Mouse (Mus musculus) monocyte, adult 5-6 weeks (primary cell): Measurements from ENCODE around the gene Decr2. TPM values are rescaled to one million over a fixed set of nuclear protein-coding genes. Genes with fewer than 3 reads are reported as not detected.

Source experiments
- ATAC-seq: fragments of 153-309, 156-312 bp; replicated peaks from 2 replicates; pipeline ENCODE4 v1.8.0; 2017; ENCODE audit warnings: mild to moderate bottlenecking; ENCODE audit not compliant: low TSS enrichment, insufficient number of reproducible peaks, severe bottlenecking, poor library complexity, low FRiP score
- total RNA-seq: library from RNA; stranded (forward); fragments of 200-1000, 200-491, 200-594 nt; gene quantifications from 3 replicates; pipeline ENCODE4 v1.2.3, GENCODE M21; 2017

Decr2 gene
- total RNA-seq, 1 experiment from 2014 or later: 7.7 TPM

- ATAC-seq: peak; percentile 75
Observed at GRCm38 (mm10) chr17:26068831-26069739, 21.1 kb downstream of the Decr2 start, which contains the start of gene Rab11fip3. Gene Rab11fip3, minus strand, starts transcription at chr17:26069555.

GRCm38 (mm10) chr17:26068024-26068830, 21.9 kb downstream of the Decr2 start:
- ATAC-seq: no peak

GRCm38 (mm10) chr17:26066488-26067020, 23.6 kb downstream of the Decr2 start:
- no peak for ATAC-seq

- ATAC-seq: no peak
Observed at GRCm38 (mm10) chr17:26064916-26065315, 25.2 kb downstream of the Decr2 start.

- no peak for ATAC-seq
Observed at GRCm38 (mm10) chr17:26057787-26058567, 32.2 kb downstream of the Decr2 start.

- ATAC-seq: no peak
Observed at GRCm38 (mm10) chr17:26057278-26057677, 32.9 kb downstream of the Decr2 start.

GRCm38 (mm10) chr17:26055164-26055563, 35.0 kb downstream of the Decr2 start:
- ATAC-seq: no peak

- no peak for ATAC-seq
Observed at GRCm38 (mm10) chr17:26054133-26054845, 35.8 kb downstream of the Decr2 start.

GRCm38 (mm10) chr17:26052706-26053105, 37.4 kb downstream of the Decr2 start:
- no peak for ATAC-seq

- ATAC-seq: no peak
Observed at GRCm38 (mm10) chr17:26052074-26052473, 38.1 kb downstream of the Decr2 start.

GRCm38 (mm10) chr17:26048118-26048517, 42.0 kb downstream of the Decr2 start:
- no peak for ATAC-seq

GRCm38 (mm10) chr17:26046253-26046997, 43.7 kb downstream of the Decr2 start:
- no peak for ATAC-seq

- ATAC-seq: no peak
Observed at GRCm38 (mm10) chr17:26045285-26045684, 44.9 kb downstream of the Decr2 start.

GRCm38 (mm10) chr17:26043249-26043636, 46.9 kb downstream of the Decr2 start:
- ATAC-seq: no peak

- ATAC-seq: no peak
Observed at GRCm38 (mm10) chr17:26042599-26043248, 47.4 kb downstream of the Decr2 start.

- ATAC-seq: no peak
Observed at GRCm38 (mm10) chr17:26041111-26041802, 48.9 kb downstream of the Decr2 start.
